Mouse (Mus musculus): ENCODE measurements around the gene D17H6S53E.

Gene D17H6S53E

GRCm38 (mm10) chr17:35126206-35126611 is at the start of gene D17H6S53E:
Gene D17H6S53E, plus strand, starts transcription at chr17:35126373.
- in situ Hi-C loops (cut with MboI; ENCODE audit: low sequenced_read_pairs), result no loop called here

GRCm38 (mm10) chr17:35076507-35077176 is 49.5 kb upstream of the D17H6S53E start, which contains the start of gene Ly6g6e:
Gene Ly6g6e, plus strand, starts transcription at chr17:35076902.
- in situ Hi-C loops (cut with MboI; ENCODE audit: low sequenced_read_pairs), result no loop called here

GRCm38 (mm10) chr17:35077285-35077684 is 48.9 kb upstream of the D17H6S53E start:
- in situ Hi-C loops (cut with MboI; ENCODE audit: low sequenced_read_pairs), result no loop called here

GRCm38 (mm10) chr17:35077786-35078233 is 48.4 kb upstream of the D17H6S53E start, which contains the start of gene Ly6g6d:
Gene Ly6g6d, minus strand, starts transcription at chr17:35078065.
- in situ Hi-C loops (cut with MboI; ENCODE audit: low sequenced_read_pairs), result no loop called here

- in situ Hi-C loops (cut with MboI; ENCODE audit: low sequenced_read_pairs), result no loop called here
Measured at GRCm38 (mm10) chr17:35079778-35080177, 46.4 kb upstream of the D17H6S53E start.

GRCm38 (mm10) chr17:35080248-35080647 is 45.9 kb upstream of the D17H6S53E start:
- in situ Hi-C loops (cut with MboI; ENCODE audit: low sequenced_read_pairs), result no loop called here

- in situ Hi-C loops (cut with MboI; ENCODE audit: low sequenced_read_pairs), result no loop called here
Measured at GRCm38 (mm10) chr17:35080710-35081109, 45.5 kb upstream of the D17H6S53E start.

GRCm38 (mm10) chr17:35082841-35083576 is 43.2 kb upstream of the D17H6S53E start:
- in situ Hi-C loops (cut with MboI; ENCODE audit: low sequenced_read_pairs), result no loop called here

- in situ Hi-C loops (cut with MboI; ENCODE audit: low sequenced_read_pairs), result no loop called here
Measured at GRCm38 (mm10) chr17:35083929-35084497, 42.2 kb upstream of the D17H6S53E start.

- in situ Hi-C loops (cut with MboI; ENCODE audit: low sequenced_read_pairs), result no loop called here
Measured at GRCm38 (mm10) chr17:35085208-35085865, 40.8 kb upstream of the D17H6S53E start, which contains the start of gene Ly6g6f. Gene Ly6g6f, minus strand, starts transcription at chr17:35085610.

- in situ Hi-C loops (cut with MboI; ENCODE audit: low sequenced_read_pairs), result no loop called here
Measured at GRCm38 (mm10) chr17:35088151-35088550, 38.0 kb upstream of the D17H6S53E start.

GRCm38 (mm10) chr17:35088825-35089644 is 37.1 kb upstream of the D17H6S53E start, which contains the start of gene Abhd16a:
Gene Abhd16a, plus strand, starts transcription at chr17:35089263.
- in situ Hi-C loops (cut with MboI; ENCODE audit: low sequenced_read_pairs), result no loop called here

GRCm38 (mm10) chr17:35090166-35090932 is 35.8 kb upstream of the D17H6S53E start:
- in situ Hi-C loops (cut with MboI; ENCODE audit: low sequenced_read_pairs), result no loop called here

GRCm38 (mm10) chr17:35092403-35093198 is 33.6 kb upstream of the D17H6S53E start:
- in situ Hi-C loops (cut with MboI; ENCODE audit: low sequenced_read_pairs), result no loop called here

GRCm38 (mm10) chr17:35094475-35095365 is 31.5 kb upstream of the D17H6S53E start:
- in situ Hi-C loops (cut with MboI; ENCODE audit: low sequenced_read_pairs), result no loop called here

GRCm38 (mm10) chr17:35096597-35096996 is 29.6 kb upstream of the D17H6S53E start:
- in situ Hi-C loops (cut with MboI; ENCODE audit: low sequenced_read_pairs), result no loop called here

GRCm38 (mm10) chr17:35097164-35097655 is 29.0 kb upstream of the D17H6S53E start:
- in situ Hi-C loops (cut with MboI; ENCODE audit: low sequenced_read_pairs), result no loop called here
